Mouse (Mus musculus) small intestine, adult 2 months (tissue): ENCODE results near the gene Ces2f. TPM values are rescaled to one million over a fixed set of nuclear protein-coding genes. Genes with fewer than 3 reads are reported as not detected.
A peak's percentile ranks its signal among the peaks of the same experiment; 100 is the strongest.

Experiments
- H3K27ac ChIP-seq: fragments of 200-500 bp; 2 replicates; pipeline ENCODE4 v1.5.1; 2012; ENCODE audit warnings: low read depth, low read length, control low read depth, inconsistent platforms; ENCODE audit not compliant: insufficient read depth
- H3K27me3 ChIP-seq: fragments of 200-500 bp; 2 replicates; pipeline ENCODE4 v1.6.1; 2012; ENCODE audit warnings: mild to moderate bottlenecking, moderate library complexity, low read length, inconsistent platforms; ENCODE audit not compliant: control insufficient read depth, insufficient read depth
- H3K36me3 ChIP-seq: fragments of 200-500 bp; 2 replicates; pipeline ENCODE4 v1.6.1; 2012; ENCODE audit warnings: mild to moderate bottlenecking, low read length, control low read depth, inconsistent platforms; ENCODE audit not compliant: control insufficient read depth, insufficient read depth
- H3K4me1 ChIP-seq: fragments of 200-500 bp; 2 replicates; pipeline ENCODE4 v1.6.1; 2012; ENCODE audit warnings: low read length, inconsistent platforms, mixed read lengths; ENCODE audit not compliant: control insufficient read depth, insufficient read depth, insufficient read length
- H3K4me3 ChIP-seq: fragments of 200-500 bp; 2 replicates; pipeline ENCODE4 v1.5.1; 2012; ENCODE audit warnings: low read depth, mild to moderate bottlenecking, control low read depth, inconsistent platforms, low read length, moderate library complexity
- CTCF ChIP-seq: fragments of 200-500 bp; IDR thresholded peaks from 2 replicates; pipeline ENCODE4 v1.5.1; 2012; ENCODE audit warnings: low read depth, mild to moderate bottlenecking, control low read depth, inconsistent platforms, low read length, moderate library complexity, mixed read lengths; ENCODE audit not compliant: insufficient replicate concordance, insufficient read length; ENCODE audit errors: extremely low read depth
- POLR2A ChIP-seq: fragments of 200-500 bp; IDR thresholded peaks from 2 replicates; pipeline ENCODE4 v1.6.1; 2012; ENCODE audit warnings: low read depth, mild to moderate bottlenecking, control low read depth, inconsistent platforms, low read length, moderate library complexity
- WGBS: fragments of 180-500 bp; shearing (Covaris S2); methylation state at CpG from one replicate; pipeline ENCODE4 v1.1.7; 2018; 5-methylcytosine and 5-hydroxymethylcytosine counted together
- polyA plus RNA-seq: library from polyadenylated mRNA; depleted of rRNA; stranded (reverse); fragments of >200 nt; gene quantifications from 2 replicates; pipeline ENCODE4 v1.2.3, GENCODE M21; 2012

The Ces2f gene
- polyA plus RNA-seq, 1 experiment = 0.13 TPM

DNA sequence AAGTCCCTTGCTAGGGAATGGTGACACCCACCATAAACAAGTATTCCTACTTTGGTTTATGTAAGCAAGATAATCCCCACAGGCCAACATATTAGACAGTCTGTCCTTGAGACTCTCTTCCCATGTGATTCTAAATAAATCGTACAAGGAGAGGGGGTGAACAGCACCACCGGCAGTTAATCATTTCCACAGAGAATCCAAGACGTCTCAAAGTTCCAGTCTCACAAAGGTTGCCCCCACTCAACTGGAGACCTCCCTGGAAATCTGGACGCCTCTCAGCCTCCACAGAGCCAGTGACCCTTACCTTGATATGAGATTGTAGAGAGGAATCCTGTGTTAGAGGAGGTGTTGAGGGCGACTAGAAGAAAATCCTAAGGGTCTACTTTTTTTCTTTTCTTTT, 1.9 kb downstream of the Ces2f start:
- no peak overlapping the region for H3K4me3 ChIP-seq
- no peaks in the 10 kb centered on the region for H3K27me3 ChIP-seq
- H3K4me1 ChIP-seq = 0 out of 2 replicates have a peak, but pooled peaks cover 2% of the 10 kb centered on the region
- H3K36me3 ChIP-seq = no peaks in the 10 kb centered on the region
- 76% methylated on average over 5 of the region's 5 CpGs for WGBS
- TF ChIP-seq POLR2A (no peak), CTCF (no peak)
- H3K27ac ChIP-seq = no peak overlapping the region

DNA sequence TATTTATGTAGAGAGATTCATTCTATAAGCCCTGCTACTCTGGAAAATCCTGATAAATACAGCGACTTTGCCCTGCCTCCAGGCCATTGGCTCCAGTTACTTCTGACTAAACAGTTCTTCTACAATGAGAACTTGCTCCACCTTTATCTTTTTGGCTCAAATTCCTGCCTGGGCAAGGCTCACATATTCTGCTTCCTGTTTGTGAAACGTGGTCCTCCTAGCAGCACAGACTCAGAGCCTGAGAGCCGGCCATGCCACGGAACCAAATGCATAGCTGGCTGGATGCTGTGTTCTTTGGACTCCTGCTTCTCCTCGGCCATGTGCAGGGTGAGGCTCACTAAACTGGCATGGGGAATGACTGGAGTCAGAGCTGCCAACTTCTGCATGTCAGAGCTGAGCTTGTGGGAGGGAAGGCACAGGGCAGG, 14.4 kb downstream of the Ces2f start, which contains the start of gene Ces2g:
Gene Ces2g, plus strand, starts transcription at position 182 of the 425 bp plus-strand sequence.
- H3K4me1 ChIP-seq = peaks cover 18% of the 10 kb centered on the region
- H3K27me3 ChIP-seq = no peaks in the 10 kb centered on the region
- 15% methylated on average over 5 of the region's 5 CpGs for WGBS
- TF ChIP-seq POLR2A = no peak
- no peak for TF ChIP-seq CTCF
- peak within 1 kb of the TSS; percentile 59 for H3K27ac ChIP-seq
- no peaks in the 10 kb centered on the region for H3K36me3 ChIP-seq
- H3K4me3 ChIP-seq = peak within 1 kb of the TSS; percentile 3; the same call in 1 of the 2 replicates

DNA sequence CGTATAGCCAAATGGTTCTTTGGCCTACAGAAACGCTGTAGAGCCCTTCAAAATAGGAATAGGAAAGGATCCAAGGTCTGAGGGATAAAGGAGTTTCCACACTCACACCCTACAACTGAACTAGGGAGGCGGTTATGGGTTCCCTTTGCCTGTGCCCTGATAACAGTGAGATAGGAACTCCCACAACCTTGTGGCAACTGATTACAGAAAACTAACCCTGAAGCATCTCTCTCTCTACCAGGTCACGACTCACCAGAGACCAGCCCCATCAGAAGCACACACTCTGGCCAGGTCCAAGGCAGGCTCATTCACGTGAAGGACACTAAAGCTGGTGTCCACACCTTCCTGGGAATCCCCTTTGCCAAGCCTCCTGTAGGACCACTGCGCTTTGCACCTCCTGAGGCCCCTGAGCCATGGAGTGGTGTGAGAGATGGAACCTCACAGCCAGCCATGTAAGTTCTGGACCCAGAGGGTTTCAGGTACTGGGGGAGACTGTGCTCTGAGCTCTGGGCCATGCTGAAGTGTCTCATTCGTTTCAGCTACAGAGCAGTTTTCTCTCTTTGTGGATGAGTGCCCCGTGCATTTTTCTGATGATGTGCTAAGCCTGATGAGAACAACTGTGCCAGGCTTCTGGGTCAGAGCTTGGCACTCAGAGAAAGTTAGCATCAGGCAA, 15.2 kb downstream of the Ces2f start:
- no peak overlapping the region for H3K4me3 ChIP-seq
- no peak for TF ChIP-seq CTCF
- TF ChIP-seq POLR2A = no peak
- no peaks in the 10 kb centered on the region for H3K36me3 ChIP-seq
- H3K27ac ChIP-seq = peak overlapping the region; percentile 30; the same call in 1 of the 2 replicates
- H3K4me1 ChIP-seq = peaks cover 18% of the 10 kb centered on the region
- no peaks in the 10 kb centered on the region for H3K27me3 ChIP-seq
- WGBS = 48% methylated on average over 8 of the region's 8 CpGs

DNA sequence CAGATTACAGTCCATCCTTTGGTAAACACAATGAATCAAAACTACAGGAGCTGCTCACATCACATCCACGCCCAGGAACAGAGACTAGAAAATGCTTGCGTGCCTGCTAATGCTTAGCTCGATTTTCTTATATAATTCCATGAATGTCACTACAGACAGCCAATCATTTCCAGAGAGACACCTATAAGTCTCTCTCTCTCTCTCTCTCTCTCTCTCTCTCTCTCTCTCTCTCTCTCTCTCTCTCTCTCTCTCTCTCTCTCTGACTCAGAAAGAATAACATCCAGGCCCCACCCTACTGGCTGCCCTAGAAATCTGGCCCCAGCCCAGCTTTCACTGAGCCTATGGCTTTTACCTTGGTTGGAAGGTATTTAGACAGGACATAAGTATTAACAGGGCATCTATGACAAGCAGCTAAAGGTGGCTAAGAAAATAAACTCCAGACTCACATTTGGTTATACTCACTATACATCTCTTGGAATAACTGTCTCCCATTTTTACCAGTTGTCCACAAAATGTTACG, 16.3 kb downstream of the Ces2f start:
- no peaks in the 10 kb centered on the region for H3K36me3 ChIP-seq
- no peak overlapping the region for H3K4me3 ChIP-seq
- H3K4me1 ChIP-seq = peaks cover 18% of the 10 kb centered on the region
- TF ChIP-seq CTCF (no peak), POLR2A (no peak)
- WGBS = 44% methylated on average over 4 of the region's 4 CpGs
- H3K27me3 ChIP-seq = no peaks in the 10 kb centered on the region
- 0 out of 2 replicates have a peak overlapping the region, but pooled peaks have one; percentile 15 for H3K27ac ChIP-seq

DNA sequence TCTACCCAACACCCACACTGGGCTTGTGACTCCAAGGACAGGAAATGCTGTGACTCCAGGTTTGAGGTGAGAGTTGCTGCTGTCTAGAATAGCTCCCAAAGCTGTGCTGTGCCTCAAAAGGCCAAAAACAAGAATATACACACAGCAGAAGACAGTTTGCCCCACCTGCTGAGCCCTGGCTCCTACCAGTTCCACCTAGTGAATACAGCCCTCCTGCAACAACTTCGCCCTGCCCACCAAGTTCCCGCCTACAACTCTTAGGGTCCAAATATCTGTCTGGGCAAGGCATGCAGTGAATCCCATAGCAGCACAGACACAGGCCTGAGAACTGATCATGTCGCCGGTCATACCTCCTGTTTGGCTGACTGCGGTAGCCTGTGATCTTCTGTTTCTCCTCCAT, 37.0 kb downstream of the Ces2f start:
- TF ChIP-seq CTCF = no peak
- Histone ChIP-seq H3K36me3 (no peaks in the 10 kb centered on the region), H3K27me3 (no peaks in the 10 kb centered on the region), H3K4me3 (no peak overlapping the region), H3K4me1 (peaks cover 8% of the 10 kb centered on the region; the same call in 1 of the 2 replicates), H3K27ac (no peak overlapping the region; the same call in 1 of the 2 replicates)
- WGBS = 96% methylated on average over 5 of the region's 5 CpGs

DNA sequence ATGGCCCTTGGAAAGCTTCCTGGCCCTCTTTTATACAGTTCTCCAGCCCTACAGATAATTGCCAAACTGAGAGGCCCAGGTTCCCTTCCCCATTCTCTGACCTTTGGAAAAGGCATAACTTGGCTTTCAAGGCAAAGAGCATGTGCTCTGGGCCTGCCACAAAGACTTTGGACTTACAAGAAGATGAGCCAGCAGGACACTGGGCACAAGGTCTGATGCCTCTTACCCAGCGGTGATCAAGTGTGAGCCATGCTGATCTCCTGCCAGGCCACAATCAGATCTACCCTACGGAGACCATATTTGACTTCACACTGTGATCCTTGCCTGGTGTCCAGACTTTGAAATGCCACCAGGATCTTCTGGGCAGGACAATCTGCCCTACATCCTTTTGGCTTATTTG, 37.8 kb downstream of the Ces2f start:
- TF ChIP-seq CTCF (no peak), POLR2A (no peak)
- H3K4me1 ChIP-seq = peaks cover 8% of the 10 kb centered on the region; the same call in 1 of the 2 replicates
- H3K36me3 ChIP-seq = no peaks in the 10 kb centered on the region
- H3K4me3 ChIP-seq = no peak overlapping the region
- H3K27ac ChIP-seq = peak overlapping the region; percentile 55
- no peaks in the 10 kb centered on the region for H3K27me3 ChIP-seq
- 55% methylated on average over 2 of the region's 2 CpGs for WGBS

DNA sequence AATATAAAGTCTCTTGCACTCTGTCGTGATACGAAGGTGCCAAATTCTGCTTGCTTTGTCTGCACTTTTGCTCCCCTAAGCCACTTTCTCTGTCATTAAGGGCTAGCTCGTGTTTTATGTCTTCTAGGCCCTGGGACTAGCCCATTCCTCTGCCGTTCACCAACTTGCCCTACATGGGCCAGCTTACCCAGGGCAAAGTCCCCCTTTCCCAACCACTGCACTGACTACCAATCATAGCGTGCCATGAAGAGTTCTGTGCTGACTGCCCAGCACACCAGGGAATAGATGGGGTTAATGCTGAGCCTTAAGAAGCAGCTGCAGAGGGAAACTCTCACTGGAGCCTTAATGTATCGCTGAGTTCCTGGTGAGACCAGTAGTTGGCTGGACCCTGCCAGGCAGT, 51.0 kb downstream of the Ces2f start:
- WGBS = 51% methylated on average over 6 of the region's 6 CpGs
- TF ChIP-seq POLR2A = no peak
- Histone ChIP-seq H3K27ac (no peak overlapping the region), H3K4me3 (no peak overlapping the region), H3K4me1 (peaks cover 24% of the 10 kb centered on the region; the same call in 1 of the 2 replicates), H3K36me3 (no peaks in the 10 kb centered on the region), H3K27me3 (no peaks in the 10 kb centered on the region)
